Mouse (Mus musculus): Measurements from ENCODE around the gene Klrb1b.

GRCm38 (mm10) chr6:128789115-128789514 lies 37.0 kb downstream of the Klrb1b start, which contains the start of gene Klrb1c:
- TF ChIP-seq CTCF (IDR thresholded peaks at IDR 0.05; ENCODE audit: insufficient read depth, low read depth, low read length) (no peak), POLR2A (IDR thresholded peaks at IDR 0.05; ENCODE audit: insufficient read depth, low read depth, low read length) (no peak)

All from olfactory bulb, adult 2 months (tissue).